Mouse (Mus musculus) testis, postnatal 10 days (tissue): ENCODE measurements around the gene Ccna2.

Source experiments
- DNase-seq: peaks from one replicate; pipeline ENCODE4 v3.0.0; 2021; ENCODE audit warnings: low spot score

Ccna2 gene

DNA sequence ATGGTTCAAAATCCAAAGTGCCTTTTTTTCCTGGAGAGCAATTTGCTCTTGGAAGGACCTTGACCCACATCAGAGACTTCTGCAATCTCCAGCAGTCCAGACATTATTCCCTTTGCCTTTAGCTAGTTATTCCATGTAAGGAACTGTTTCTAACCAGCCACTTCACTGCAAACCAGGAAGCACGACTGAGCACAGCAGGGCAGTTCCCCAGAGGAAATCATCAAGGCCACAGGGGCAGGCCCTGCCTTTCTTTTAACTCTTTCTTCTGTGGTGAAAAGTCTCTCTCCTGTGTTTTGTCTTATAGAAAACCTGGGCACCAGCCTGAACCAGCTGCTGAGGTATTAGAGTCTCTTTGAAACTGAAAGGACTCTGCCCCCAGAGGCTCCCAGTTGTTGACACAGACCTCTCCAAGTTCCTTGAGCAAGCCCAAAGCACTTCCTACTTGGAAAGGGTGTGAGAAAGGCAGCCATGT lies 38.7 kb downstream of the Ccna2 start:
- no peak for DNase-seq

DNA sequence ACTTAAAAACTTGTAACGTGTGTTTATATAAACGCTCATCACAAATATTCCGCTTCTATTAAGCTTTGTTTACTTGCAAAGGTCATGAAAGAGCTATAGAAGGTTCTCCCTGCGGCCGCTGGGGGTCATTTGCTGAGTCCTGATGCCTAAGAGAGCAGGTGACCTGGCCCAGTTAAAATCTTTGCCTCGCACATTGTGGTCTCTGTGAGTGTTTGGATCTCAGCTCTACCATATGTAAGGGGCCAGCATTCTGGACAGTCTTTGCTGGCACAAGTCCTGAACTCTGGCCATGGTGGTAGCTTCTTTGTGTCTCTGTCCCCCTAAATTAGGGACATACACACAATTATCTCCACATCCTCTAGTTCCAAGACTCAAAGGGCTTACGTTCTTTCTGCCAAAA lies 39.2 kb downstream of the Ccna2 start:
- no peak for DNase-seq

DNA sequence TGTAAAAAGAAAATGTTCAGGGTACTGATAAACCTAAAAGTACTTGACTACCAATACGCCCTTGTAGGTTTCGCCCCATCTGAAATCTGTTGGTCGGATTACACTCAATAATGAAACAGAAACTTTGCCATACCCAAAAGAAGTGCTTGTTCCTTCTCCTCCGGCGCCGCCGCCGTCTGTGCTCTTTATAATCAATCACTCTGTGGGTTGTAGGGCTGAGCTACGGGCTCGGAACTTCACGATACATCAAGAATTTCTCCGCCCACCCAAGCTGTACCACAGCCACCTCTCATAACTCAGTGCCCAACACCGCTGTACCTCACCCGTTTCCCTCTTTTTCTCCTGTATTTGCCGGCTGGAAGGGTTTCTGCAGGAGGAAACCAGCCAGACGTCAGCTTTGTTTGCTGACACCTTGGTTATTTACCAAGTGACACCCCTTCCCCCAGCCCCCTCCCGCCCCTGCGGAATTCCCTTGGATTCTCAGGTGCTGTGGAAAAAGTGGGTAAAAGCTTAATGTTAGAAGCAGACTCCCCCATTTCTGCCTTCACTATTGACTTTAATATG lies 39.9 kb downstream of the Ccna2 start:
- no peak for DNase-seq

DNA sequence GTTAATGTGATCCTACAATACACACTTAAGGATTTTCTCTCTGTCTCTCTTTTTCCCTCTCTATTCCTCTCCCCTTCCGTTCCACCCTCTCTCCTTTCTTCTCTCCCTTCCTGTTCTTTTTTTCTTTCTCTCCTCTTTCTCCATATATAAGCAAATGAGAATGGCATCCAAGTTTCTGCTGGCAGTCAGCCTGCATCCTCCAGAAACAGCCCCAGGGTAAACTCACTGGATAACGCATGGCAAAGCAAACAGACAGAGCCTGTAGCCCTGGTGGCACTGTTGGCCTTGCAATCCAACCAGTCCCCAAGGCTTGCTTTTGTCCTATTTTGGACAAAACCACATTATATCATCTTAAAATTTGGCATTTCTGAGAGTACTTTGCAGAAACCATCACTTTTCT lies 40.7 kb downstream of the Ccna2 start:
- no peak for DNase-seq

DNA sequence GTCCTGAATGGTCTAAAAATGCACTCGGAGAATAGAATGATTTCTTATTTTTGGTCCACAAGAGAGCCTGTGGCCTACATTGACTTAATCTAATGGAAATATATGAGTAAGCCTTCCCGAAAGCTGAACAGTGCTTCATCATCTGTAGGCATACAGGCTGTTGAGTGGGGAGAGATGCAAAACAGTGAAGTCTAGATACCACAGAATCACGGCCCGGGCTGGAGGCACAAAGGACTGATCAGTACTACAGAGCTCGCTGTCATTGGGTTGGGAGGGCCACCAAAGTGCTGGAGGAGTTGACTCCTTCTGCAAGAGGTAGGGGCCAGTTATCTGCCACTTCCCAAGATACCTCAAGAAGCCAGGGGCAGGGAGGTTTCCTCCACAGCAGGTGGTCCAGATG lies 41.2 kb downstream of the Ccna2 start:
- no peak for DNase-seq

DNA sequence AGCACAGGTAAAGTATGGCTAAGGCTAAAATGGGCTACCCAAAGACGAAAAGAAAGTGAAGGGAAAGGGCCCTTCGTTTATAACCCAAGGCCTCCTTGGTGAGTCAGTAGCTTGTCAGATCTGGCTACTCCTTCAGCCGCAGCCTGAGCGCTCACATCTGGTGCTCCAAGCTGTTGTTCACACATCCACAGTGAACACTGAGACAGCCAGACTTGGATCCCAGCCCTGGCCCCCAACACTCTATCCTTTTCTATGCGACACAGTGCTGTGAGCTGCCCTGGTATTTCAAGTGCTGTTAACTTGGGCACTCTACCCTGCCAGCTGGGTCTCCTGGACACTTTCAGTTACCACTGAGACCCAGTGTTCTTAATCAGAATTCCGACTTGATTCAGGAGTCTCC lies 41.6 kb downstream of the Ccna2 start:
- DNase-seq: peak; percentile 48

DNA sequence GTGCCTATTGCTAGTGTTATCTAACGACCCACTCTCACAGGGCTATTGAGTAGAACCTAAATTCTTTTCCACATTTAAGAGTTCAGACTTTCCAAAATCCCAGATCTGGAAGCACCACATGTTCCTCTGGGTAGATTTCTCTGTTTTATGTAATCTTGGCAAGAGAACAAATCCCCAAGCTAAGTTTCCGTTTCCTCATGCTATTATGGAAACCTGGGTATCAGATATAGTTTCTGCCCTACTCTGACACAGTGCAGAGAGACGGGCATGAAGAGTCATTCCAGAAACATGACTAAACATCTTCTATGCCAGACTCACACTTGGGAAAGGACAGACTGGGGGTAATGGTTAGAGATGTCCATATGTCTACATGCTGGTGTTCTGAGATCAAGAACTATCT lies 47.5 kb downstream of the Ccna2 start:
- no peak for DNase-seq

DNA sequence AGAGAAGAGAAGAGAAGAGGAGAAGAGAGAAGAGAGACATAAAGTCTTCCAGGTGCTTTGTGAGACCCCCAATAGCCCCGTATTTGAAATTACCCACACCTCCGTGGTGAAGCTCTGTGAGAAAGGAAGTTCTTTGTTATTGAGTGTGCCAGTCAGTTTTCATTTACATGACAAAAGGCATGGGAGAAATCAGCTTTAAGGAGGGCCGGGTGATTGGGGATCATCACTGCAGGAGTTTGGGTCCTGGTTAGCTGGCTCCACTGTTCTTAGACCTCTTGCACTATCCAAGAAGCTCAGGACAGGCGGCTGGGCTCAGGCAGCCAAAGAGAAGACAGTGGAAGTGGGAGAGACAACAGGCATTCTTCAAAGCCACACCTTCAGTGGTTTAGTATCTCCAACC lies 49.8 kb downstream of the Ccna2 start:
- DNase-seq: no peak

DNA sequence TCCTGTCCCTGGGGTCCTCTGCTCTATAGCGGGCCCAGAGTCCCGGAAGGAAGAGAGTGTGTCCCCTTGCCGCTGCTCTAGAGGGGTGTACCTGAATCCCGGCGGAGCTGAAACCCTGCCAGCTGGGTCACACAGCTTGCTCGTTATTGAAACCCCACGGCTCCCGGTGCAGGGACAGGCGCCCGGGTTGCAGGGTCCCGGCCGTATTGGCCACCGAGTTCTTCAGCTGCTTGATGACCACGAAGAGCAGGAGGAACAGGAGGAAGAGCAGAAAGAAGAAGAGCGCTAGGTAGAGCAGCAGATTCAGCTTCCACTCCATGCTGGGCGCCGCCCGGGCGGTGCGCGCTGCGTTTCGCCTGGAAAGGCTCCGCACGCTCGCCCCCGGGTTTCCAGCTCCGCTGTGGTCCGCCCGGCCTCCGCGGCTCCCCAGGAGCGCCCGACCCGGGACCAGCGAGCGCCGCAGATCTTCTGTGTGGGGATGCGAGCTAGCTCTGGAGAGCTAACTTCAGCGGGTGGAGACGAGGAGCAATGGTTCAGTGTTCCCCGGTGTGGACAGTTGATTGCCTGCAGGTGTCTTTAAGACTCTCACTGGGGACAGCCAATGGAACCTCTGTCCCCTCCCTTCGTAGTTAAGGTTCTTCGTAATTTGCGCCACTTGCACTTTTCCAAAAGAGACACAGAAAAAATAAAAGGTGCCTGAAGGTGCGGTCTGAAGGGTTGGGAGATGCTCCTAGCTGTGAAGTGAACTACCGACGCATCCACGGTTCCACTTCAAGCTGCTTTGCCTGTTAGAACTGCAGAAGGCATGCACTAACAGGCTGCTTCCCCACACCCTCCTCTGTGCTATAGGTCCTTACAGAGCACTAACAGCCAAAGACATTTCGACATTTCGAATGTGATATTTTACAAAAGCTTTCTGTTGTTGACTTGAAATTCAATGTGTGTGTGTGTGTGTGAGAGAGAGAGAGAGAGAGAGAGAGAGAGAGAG lies 50.6 kb downstream of the Ccna2 start, which contains the start of gene Gm11549:
TSS of gene Gm11549 (minus strand) at position 741 of the 988 bp plus-strand sequence.
- peak; percentile 53 for DNase-seq

DNA sequence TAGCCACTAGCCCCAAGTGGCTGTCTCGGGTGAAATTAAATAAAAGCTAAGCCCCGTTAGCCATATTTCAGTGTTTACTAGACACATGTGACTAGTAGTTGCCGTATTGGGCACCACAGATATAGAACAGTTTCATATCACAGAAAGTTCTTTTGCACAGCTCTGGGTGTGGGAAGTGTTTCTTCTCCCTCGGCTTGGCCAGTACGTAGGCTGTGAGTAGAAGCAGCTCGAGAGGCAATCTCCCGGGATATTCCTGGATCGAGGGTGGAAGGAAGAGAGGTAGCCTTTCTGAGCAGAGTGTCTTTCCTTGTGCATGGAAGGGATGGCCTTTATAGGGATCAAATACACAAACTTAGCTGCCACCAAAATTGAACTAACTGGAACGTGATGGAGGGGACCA lies 55.8 kb downstream of the Ccna2 start:
- no peak for DNase-seq
